Mouse (Mus musculus) heart, adult 2 months (tissue): ENCODE measurements at regions not wholly inside any gene's neighbourhood (a gene's known extent, or its start where the extent isn't known, plus 50 kb on each side); places are given as distances from the start of the nearest gene placed in this dataset.

ENCODE experiments used
- CTCF ChIP-seq: fragments of 200-600 bp; IDR thresholded peaks from 2 replicates; pipeline ENCODE4 v1.8.1; 2022; ENCODE audit warnings: antibody characterized with exemption, mild to moderate bottlenecking, moderate library complexity
- EP300 ChIP-seq: fragments of 200-500 bp; IDR thresholded peaks from 2 replicates; pipeline ENCODE4 v1.6.1; 2011; ENCODE audit warnings: low read depth, low read length, control low read depth; ENCODE audit not compliant: insufficient read depth

GRCm38 (mm10) chr1:143878266-143878665 lies 101.2 kb downstream of the Uchl5 start:
- TF ChIP-seq CTCF (no peak), EP300 (no peak)
